Mouse (Mus musculus): ENCODE data around the gene Tpcn2.

Tpcn2 gene

DNA sequence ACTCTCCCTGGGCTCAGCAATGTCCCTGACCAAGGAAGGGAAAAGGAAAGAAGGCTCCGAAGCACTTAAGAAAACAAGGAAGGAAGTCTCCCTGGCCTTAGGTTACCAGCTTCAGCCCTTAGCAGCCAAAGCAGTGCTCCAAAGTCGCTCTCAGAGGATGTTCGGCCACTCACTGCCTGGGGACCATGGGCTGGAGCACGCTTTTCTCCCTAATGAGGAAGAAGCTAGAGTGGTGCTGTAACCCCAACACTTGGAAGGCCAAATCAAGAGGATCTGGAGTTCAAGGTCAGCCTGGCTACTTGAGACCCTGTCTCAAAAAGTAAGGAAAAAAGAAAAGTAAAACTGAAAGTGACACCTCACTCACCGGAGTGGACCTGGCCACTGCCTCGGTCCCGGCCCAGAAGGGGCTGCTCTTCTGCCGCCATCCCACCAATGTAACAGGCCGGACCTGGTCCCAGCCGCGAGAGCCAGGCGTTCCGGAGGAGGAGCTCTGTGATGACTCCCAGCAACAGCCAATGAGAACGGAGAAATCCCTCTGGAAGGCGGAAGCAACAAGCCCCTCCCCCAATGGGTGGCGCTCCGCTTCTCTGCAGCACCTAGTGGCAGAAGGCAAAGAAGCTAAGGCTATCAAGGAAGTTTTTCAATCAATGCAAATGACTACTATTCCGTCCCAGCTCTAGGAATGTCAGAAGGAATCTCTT, at the start of gene Tpcn2:
Gene Tpcn2 (minus strand): TSS at position 525 of the 701 bp plus-strand sequence.
- peak; percentile 96 to 97 for DNase-seq

GRCm38 (mm10) chr7:145332376-145333041, 48.7 kb upstream of the Tpcn2 start:
- no peak for DNase-seq

- no peak for DNase-seq
Observed at GRCm38 (mm10) chr7:145330641-145331040, 46.8 kb upstream of the Tpcn2 start.

DNA sequence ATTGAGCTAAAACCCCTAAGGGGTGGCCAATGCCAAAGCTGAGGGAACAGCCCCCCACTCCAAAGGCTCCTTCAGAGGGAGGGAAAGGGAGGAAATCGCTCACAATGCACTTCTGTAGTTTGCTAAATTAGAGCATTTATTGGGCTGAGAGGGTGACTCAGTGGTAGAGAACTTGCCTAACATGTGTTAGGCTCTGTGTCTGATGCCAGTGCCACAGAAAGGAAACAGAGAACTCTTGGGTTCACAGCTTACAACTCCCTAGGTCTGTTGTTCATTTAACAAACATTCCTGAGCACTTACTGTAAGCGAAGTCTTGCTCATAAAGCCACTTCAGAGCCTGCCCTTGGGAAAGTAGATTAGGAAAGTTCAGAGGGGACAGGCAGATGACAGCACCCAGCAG, 46.2 kb upstream of the Tpcn2 start:
- DNase-seq, result no peak

DNA sequence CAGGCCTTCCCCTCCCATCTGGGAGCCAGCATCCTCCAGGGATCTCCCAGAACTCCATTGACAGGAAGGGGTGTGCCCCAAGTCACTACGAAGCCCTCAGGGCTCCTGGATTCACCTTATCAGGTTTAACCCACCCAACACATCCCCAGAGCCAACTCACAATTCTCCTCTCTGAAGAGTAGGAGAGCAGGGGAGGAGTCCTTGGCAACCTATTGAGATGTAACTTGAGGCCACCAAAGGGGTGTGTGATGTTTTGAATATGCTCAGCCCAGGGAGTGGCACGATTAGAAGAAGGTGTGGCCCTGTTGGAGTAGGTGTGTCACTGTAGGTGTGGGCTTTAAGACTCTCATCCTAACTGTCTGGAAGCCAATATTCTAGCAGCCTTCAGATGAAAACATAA, 41.9 kb upstream of the Tpcn2 start:
- DNase-seq, result no peak

GRCm38 (mm10) chr7:145323607-145324006, 39.8 kb upstream of the Tpcn2 start:
- DNase-seq, result no peak

DNA sequence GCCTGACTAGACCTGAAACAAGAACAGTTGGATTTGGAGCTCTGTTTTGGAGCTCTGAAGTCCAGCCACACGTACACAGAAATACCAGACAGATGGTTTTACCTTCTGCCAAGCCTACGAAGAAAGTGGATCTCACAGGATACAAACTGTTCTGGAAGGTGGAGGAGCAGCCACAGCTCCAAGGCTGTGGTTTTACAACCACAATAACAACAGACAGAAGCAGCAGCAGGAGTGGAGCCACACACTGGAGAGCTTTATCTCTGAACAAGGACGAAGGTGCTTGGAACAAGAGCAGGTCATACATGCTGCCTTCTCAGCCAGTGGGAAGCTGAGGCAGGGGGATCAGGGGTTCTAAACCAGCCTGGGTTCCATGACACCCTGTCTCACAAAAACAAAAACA, 35.7 kb upstream of the Tpcn2 start:
- DNase-seq, result no peak

- no peak for DNase-seq
Observed at GRCm38 (mm10) chr7:145317522-145317921, 33.7 kb upstream of the Tpcn2 start.

GRCm38 (mm10) chr7:145314785-145315411, 31.1 kb upstream of the Tpcn2 start, which contains the start of gene Mrgprd:
TSS of gene Mrgprd (plus strand) at chr7:145314835.
- DNase-seq, result no peak

DNA sequence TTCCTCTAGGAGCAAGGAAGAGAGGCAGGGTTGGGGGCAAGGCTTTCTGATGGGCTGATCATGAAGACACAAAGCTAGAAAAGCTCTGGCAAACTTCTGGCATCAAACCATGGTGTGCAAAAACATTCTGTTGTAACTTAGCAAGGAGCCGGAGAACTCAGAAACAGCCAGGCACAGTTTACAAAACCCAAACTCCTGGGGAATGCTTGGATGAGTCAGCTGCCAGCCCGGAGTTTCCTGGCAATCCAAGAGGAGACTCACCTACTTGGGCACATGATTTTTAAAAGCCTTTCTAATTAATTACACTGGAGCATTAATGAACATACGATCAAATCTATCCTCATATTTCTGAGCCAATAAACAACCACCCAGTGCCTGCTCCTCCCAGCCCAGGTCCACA, 28.3 kb upstream of the Tpcn2 start:
- DNase-seq, result no peak

- no peak for DNase-seq
Observed at GRCm38 (mm10) chr7:145310526-145310925, 26.7 kb upstream of the Tpcn2 start.

DNA sequence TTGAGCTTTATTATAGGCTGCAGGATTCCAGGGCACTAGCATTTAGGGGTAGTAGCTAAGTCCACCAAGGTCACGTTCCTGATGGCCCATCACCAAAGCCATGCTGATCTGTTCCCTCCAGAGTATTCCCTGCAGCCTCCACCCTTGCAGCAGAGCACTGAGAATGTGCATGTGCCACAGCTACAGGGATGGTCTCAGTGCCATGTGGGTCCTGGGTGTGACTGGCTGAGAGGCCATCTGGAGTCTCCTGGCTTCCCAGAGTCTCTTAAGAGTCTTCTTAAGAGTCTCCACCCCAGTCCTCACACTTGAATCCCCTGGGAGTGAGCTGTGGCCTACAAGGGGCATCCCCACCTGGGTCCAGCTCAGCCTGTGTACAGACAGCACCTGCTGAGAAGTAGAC, 26.1 kb upstream of the Tpcn2 start:
- no peak for DNase-seq

DNA sequence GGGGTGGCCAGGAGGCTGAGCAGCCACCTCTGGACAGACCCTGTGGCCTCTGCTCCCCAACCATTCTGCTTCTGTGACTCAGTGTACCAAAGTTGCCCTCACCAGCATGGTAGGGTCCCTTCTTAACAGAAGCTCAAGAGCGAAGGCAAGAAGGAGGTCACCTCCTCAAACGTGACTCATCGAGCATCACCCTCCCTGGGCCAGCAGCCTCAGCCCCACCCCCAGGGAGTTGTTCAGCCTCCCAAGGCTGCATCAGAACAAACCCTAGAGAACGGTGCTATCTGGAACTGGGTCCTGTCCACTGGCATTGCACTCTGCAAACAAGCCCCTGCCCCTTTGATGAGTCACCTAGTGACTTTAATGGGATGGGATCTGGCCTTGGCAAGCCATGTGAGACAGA, 25.1 kb upstream of the Tpcn2 start:
- DNase-seq, result no peak

DNA sequence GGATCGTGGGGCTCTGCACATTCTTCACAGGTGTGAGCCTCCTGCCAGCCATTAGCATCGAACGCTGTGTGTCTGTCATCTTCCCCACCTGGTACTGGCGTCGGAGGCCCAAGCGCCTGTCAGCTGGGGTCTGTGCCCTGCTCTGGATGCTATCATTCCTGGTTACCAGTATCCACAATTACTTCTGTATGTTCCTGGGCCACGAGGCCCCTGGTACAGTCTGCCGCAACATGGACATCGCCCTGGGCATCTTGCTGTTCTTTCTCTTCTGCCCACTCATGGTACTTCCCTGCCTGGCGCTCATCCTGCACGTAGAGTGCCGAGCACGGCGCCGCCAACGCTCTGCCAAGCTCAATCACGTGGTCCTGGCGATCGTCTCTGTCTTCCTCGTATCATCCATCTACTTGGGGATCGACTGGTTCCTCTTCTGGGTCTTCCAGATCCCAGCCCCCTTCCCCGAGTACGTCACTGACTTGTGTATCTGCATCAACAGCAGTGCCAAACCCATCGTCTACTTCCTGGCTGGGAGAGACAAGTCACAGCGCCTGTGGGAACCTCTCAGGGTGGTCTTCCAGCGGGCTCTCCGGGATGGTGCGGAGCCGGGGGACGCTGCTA, 24.4 kb upstream of the Tpcn2 start:
- DNase-seq, result no peak

GRCm38 (mm10) chr7:145307636-145308035, 23.8 kb upstream of the Tpcn2 start:
- no peak for DNase-seq

DNA sequence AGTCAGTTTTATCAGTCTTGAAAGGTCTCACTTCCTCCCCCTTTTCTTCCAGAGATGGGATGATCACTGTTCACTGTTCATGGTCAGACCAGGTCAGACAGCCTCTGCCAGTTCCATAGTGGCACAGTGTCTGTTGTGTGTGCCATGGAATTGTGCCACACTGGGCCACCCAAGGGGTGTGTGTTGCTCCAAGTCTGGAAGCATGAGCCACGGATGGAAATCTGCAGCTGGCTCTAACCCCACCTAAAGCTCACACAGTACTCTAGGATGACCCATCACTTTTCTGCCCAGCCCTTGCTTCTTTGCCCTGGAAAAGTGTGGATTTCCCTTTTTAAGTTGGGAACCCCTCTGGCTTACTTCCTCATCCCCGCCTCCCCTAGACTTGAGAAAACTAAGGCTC, 20.3 kb upstream of the Tpcn2 start:
- no peak for DNase-seq

- peak; percentile 90 to 93 for DNase-seq
Observed at GRCm38 (mm10) chr7:145302488-145303285, 18.9 kb upstream of the Tpcn2 start.

DNA sequence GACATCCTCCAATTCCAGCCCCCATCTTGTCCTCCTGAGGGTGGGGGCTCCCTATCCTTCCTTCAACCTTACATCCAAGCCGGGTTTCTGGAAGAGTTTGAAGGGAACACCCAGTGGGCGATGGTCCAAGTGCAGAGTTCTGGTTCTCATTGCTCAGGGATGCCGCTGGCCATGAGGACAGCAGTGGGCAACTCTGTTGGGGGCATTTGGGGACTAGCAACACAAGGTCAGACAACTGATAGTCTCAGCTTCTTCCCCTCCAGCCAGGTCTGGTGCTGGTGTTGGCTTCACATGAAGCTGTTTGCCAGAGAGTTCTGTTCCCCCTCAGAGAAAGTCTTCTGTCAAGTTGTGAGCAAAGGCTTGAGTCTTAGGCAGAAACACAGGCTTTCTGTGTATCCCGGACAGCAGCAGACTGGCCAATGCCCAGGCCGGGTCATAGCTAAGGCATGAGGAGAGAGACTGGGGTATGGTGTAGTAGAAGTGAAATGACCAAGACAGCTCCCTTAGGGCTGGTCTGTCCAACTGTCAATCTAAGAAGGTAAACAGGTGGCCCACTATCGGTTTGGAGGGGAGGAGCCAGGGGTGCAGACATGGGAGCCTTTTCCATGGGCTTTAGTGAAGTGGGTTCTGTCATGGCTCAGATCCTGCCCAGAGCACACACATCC, 17.7 kb upstream of the Tpcn2 start:
- DNase-seq, result no peak

GRCm38 (mm10) chr7:145301008-145301340, 17.2 kb upstream of the Tpcn2 start:
- no peak for DNase-seq

DNA sequence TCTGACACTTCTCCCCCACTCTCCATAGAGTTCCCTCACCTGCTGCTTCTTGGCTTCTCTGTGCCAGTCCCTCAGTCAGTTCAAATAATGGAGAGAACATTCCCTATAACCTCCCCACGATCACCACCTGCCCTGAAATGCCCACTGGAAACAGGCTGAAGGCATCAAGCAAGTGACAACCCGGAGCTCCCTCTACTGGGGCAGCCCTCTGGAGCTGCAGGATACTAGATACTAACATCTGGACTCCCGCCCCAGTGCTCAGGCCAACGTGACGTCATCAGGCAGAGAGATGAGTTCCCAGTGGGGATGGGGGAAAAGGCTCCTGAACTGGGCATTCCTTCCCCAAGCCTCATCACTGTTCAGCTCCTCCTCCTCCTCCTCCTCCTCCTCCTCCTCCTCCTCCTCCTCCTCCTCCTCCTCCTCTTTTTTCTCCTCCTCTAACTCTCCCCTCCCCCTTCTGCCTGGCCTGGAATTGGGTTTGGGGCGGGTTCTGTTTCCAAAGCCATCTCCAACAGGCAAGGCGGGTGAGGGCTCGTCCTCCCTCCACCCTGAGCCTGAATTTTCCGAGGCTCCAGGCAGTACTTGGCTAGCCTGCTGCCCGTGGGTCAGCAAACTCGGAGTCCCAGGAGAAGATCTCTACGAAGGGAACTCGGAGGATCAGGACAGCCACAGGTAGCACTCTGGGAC, 16.7 kb upstream of the Tpcn2 start, which contains the start of gene Mrgprf:
Gene Mrgprf (plus strand): TSS at position 508 of the 687 bp plus-strand sequence.
- DNase-seq, result peak; percentile 73 to 75

GRCm38 (mm10) chr7:145299562-145300320, 15.9 kb upstream of the Tpcn2 start:
- peak; percentile 44 to 61 for DNase-seq
